Mouse (Mus musculus): ENCODE results near the gene Pus10. TPM values are rescaled to one million over a fixed set of nuclear protein-coding genes. Genes with fewer than 3 reads are reported as not detected.

Gene Pus10
- 17.8 and 23.3 TPM in 2 replicates for total RNA-seq (2021)
- long read RNA-seq, transcript Pus10-201 (18 exons, 1,813 nt): major isoform, 12 of 26 reads
- long read RNA-seq, partial matches to known transcripts: 4 of 26 reads
- long read RNA-seq, other reads (novel, unspliced or antisense): 6 of 26 reads

DNA sequence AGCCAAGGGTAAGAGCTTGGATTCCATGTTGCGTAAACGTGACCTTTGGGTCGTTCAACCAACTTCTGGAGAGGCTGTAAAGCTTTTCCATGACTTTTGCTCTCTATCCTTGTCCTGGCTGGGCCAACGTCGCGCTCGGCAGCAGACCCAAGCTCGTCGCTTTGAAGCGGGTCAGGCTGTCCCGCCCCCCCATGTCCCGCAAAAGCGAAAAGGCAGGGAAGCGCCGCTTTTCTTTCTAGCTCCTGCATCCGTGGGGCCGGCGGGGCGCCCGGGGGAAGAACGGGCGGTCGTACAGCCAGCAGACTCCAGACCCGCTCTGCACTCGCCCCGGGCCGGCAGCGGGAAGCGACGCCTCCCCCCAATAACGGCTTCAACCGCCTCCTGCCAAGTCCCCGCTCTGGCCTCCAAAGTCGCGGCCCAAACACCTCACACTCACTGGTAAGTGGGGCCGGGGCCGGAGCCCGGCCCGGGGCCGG, at the start of gene Pus10:
Gene Pus10 (plus strand): TSS at position 364 of the 476 bp plus-strand sequence.
- DNase-seq: peak; percentile 62

DNA sequence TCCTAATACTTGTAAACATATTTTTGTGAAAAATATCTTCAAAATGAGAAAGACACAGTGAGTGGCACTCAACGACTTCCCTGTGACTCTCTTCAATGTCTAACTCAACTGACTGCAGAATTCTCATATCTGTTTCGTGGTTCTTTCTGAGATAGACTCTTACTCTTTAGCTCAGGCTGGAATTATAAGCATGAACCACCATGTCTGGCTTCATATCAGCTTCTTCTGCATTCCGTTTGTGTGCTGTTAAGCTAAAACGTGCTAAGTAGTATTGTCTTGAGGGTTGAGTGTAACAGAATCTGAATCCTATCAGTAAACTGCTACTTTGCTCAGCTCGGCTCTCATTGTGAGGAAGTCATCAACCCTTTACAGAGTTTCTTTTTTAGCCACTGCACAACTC, 46.5 kb upstream of the Pus10 start:
- DNase-seq: no peak

DNA sequence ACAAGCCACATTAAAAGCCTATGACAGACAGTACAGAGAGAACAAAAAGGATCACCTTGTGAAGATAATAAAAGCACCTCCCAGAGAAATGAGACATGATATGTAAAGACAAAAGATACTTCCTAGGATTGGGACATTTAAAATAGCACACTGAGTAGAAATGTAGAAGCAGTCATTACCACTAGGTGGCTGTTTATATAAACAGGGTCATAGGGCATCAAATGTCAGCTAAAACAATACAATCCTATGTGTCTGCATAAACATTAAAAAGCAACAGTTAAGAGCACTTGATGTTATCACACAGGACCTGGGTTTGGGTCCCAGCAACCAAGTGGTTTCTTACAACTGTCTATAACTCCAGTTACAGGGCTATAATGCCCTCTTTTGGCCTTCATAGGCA, 34.8 kb upstream of the Pus10 start:
- DNase-seq: no peak

DNA sequence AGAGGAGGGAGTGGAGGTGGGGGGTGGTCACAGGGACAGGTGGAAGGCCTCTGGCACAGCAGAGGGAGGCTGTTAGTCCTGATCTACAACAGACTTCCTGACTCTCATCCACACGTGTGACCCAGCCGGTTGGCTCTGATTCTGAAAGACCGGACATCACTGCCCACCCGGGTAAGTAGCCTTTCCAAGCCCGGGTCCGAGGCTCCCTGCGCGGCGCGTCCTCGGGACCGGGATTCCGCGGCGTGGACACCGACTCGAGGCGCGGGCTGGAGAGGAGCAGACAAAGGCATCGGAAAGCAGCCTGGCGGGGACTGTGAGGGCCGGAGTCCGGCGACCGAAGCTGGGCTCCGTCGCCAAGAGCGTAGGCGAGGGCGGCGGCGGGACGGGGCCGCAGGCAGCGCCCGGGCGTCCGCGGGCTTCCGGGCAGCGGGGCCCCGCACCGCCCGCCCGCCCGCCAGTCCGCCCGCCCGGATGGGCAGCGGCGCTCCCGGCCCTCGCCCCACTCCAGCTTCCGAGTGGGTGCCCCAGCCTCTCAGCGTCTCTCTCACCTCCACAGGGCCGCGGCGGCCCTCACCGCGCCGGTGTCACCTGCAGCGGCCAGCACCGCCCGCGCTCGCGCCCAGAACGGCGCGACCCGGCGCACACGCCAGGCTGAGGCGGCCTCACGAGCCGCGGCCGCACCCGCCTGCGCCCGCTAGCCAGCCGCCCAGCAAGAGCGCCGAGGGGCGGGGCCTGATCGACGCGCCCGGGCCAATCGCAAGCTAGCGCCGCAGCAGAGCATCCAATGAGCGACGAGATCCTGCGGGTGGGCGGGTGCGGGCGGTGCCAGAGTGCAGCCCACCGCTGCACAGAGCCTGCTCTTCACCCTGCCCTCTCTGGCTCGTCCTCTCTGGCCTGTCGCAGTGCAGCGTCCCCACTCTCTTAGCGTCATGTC, 32.3 kb upstream of the Pus10 start, which contains the start of gene 0610010F05Rik:
Gene 0610010F05Rik (minus strand): TSS at position 695 of the 934 bp plus-strand sequence.
- DNase-seq: peak; percentile 88

DNA sequence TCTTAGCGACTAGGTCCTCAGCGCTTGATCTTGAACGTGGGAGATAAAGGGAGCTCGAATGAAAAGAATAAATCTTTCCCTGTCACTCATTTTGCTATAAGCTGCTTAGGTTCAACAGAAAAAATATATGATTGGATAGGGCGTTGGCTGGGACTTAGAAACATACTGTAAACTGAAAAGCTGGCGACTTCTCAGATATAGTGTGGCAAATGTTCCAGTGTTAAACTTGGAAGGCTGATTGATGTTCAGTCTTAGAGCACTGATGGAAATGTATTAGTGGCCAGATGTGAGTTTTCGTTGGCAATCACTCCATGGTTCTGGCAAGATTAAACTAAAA, 31.6 kb upstream of the Pus10 start:
- no peak for DNase-seq

DNA sequence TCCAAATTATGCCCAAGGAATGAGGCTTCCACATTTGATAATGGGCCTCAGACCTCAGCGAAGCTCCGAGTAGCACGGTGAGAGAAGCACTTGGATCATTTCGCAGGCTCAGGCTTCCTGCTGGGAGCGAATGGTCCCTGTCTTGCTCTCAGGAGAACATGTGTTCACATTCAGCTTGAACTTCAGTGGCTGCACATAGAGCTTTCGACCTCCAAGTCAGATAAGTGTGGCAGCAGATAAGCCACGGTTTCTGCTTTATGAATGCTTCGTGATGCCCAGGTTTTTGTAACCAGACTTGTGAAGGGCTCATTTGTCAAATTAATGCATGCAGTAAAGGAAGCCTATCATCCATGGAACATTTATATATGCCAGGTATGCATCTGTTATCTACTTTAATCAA, 30.9 kb upstream of the Pus10 start:
- DNase-seq: no peak

DNA sequence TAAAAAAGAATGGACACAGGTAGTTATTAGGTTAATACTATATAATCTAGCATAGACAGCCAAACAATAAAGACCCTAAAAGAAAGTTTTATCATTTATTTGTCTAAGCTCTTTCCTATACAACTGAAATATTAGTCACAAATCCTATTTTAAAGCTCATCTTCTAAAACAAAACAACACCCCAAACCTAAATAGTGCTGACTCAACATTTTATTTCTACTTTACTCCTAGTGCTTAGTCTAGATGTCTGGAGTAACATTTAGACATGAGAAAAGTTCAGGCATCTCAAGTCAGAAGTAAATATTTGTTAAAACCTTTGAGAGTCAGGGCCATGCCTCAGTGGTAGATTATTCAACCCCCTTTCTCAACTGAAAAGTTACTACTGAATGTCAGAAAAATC, 18.0 kb upstream of the Pus10 start:
- no peak for DNase-seq

DNA sequence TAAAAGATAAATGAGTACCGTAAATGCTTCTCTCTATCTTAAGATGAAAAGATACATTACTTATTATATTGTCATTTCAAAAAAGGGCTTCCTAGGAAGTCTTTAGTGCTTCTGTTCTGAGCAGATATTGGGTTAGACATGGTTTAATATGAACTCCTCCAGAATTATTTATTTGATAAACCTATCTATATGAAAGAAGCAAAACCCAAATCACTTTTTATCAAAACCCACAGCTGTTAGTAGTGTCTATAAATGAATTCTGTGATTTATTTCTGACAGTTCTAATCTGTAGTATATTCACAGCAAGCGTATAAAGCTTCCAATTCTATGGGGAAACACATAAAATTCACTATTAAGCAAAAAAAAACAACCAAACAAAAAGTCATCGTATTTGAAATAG, 17.6 kb upstream of the Pus10 start:
- DNase-seq: no peak

DNA sequence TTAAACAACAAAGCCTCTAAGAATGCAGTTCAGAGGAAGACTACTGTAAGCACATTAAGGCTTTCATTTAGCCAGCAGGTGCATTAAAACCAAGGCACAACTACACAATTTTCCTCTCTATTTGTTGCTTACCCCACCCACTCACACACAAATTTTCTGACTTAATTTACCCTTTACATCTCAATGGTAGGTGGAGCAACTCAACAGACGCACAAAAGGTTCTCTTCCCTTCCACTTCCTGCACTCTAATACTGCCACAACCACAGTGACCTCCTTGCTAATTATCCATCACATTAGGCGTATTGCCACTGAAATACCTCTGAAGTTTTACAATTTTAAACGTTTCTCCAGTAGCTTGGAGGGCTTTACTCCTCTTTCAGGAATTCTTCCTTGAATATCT, 11.8 kb upstream of the Pus10 start:
- no peak for DNase-seq

DNA sequence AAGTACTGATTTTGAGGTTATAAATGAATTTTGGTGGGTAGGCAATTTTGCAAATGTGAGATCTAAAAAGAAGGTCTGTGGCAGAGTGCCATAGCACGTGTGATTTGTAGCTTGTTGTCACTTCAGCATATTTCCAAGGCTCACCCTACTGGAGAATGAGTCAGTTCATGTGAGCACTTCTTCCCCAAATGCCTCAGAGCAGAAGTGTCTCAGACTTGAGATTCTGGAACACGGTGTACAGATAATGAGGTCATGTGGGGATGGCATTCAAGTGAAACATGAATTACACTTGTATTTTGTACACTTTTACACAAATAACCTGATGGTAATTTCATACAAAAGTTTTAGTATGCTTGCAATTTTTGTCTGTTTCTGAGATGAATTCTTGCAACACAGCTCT, 7.7 kb upstream of the Pus10 start:
- no peak for DNase-seq

DNA sequence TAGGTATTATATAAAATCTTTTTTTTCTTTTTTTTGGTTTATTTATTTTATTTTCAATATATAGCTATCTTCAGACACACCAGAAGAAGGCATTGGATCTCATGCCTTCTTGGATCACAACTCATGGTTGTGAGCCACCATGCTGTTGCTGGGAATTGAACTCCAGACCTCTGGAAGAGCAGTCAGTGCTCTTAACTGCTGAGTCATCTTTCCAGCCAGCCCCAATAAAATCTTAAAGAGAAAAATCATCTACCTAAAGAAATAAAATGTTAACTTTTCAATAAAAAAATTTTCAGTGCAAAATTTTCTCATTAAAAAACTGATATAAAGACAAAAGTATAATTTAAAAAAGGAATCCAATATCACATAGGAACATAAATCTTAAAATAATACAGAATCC, 1.2 kb upstream of the Pus10 start:
- DNase-seq: no peak

DNA sequence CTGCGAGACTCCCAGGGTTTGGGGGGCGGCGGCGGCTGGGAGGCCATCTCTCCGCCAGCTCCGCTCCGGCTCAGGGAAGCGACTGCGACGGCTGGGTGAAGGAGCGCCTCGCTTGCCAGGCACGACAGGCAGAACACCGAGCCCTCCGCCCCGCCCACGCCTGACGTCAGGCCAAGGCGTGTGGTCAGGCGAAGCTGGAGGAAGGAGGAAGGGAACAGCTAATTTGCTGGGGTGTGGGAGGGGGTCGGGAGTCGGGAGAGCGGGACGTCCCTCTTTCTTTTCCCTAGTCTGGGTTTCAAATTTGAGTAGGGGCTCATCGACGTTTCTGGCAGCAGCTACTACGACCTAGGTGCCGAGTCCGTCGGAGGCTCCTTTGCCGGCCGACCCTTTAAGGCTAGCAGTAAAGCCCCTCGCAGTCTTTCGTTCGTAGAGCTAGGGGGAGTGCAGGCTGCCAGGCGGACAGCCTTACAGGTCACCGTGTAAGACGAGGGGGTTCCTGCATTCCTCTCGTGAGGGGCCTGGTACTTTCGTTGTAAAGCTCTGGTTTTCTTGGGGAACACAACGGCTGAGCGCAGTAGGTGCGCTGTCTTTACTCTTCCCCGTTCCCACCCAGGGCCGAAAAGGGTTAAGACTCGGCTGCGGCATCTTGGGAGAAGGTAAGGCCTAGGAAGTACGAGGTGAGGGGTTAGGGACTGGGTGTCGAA, 476 bp downstream of the Pus10 start, which contains the start of gene Pex13:
Gene Pex13 (minus strand): TSS at position 162 of the 704 bp plus-strand sequence.
- DNase-seq: peak; percentile 92

DNA sequence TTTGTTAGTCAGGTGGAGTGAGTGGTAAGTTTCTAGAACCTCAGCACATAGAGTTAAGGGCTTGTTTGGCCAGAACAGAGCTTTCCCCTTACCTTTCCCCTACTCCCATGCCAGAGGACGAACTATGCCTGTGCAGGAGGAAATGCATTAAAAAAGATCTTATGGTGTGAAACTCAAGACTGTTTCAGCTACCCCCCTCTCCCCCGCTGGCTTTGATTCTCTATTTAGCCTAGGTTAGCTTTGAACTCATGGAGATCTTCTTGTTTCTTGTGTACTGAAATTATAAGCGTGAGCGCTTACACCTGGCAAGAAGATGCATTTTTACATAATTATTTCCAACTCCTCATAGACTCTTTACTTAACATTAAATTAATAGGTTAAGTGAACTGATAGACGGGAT, 1.1 kb downstream of the Pus10 start:
- no peak for DNase-seq

DNA sequence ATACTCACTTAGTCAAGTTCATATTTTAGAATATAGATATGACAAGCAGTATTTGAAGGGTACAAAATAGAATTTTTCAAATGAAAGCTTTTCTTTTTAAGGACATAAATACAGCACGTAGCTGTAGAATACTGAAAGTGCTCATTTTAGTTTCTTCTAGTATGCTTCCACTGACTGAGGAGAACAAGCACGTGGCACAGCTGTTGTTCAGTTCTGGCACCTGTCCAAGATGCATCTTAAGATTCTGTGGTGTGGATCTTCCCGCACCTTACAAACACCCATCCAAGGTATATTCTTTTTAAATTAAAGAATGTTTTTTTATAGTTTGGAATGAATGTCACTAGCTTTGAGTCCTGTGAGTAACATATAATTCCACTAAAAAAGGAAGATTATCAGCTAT, 1.7 kb downstream of the Pus10 start:
- no peak for DNase-seq

DNA sequence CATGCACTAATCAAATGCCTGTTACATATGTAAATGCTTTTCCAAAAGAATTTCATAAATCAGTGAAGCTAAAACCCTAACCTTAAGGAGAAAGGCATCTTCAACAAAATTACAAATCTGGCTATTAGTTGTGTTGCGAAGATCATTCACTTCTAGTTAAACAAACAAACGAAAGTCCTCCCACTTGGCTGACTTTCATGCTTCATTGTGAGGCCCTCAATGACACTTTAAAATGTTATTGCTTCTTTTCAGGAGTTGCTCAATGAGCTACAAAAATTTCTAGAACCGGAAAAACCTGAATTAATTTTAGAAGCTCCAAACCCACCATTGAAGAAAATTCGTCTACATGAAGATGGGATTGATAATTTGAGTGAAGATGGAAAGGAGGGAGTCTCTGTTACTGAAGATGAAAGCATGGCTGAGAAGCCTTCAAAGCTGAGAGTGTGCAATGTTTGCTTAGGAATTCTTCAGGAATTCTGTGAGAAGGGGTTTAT, 6.8 kb downstream of the Pus10 start:
- no peak for DNase-seq

DNA sequence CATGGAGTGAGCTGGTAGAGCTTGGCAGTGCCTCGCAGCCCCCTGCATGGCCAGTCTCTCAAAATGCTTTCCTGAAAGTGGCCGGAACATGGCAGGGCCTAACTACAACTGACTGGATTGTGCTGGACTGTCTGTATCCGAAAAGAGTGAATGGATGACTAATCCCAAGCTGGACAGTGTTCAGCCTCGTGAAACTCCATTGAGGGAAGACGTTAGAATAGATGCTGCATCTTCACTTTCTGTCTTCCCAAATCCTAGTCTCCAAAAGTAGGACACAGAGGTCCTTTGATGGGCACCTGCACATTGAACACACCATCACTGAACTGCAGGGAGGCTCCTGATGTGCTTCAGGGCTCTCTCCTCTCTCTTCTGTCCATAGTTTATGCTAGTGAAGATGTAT, 10.6 kb downstream of the Pus10 start:
- no peak for DNase-seq

DNA sequence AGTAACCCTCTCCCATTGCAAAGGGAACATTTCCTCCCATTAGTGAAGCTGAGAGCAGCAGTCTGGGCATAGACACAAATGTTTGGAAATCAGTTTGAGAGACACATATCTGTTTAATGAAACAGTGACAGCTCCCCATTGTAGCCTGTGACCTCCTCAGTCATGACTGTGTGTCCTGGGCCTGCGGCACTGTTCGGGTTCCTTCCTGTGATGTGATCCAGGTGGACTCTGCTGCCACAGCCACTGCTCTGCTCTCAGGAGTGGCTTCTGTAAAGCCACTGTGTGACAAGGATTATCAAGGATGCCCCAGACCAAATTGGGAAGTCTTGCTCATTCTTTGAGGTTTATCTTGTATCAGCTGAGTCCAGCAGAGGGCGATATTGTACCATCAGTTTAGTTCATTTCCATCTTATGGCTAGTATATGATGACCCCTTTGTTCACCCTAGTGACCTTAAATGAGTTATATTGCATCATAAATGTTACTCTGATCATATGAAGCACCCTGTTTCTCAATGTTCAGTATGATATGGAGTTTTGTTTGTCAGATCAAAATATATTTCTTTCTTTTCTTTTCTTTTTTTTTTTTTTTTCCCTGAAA, 13.7 kb downstream of the Pus10 start:
- peak; percentile 31 for DNase-seq

DNA sequence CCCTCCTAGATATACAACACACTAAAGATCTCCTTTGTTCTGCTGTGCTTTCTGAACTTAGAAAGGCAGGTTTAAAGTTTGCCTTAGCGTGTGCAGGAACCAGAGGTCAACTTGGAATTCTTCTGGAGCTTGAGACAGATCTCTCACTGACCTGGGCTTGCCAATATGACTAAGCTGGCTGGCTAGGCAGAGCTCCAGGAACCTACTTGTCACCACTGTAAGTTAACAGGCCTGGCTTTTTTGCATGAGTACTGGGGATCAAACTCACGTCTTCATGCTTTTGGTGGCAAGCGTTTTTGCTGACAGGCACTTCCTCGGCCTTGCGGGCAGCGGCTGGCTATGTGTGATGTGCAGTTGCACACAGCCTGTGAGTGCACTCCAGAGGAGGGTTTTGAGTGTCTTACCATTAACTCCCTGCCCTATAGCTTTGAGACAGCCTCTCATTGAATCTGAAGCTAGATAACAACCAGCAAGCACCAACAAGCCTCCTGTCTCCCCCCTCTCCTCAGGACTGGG, 15.0 kb downstream of the Pus10 start:
- DNase-seq: peak; percentile 36

DNA sequence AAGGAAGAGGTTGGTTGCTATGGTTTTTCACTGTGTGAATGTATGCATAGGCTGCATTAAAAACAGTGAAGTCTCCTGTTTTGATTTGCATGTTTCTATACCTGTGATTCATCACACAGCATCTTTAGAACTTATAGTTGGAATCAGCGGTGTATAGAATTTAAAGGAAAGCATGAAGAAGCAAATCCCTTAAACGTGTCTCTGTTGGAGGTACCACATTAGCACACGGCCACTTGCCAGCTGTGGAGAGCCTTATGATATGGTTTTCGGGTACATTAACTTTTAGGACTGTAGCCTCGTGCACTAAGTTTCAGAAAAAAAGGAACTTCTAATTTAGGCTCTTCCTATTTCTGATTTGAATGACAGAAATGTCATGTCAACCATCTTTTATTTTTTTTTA, 17.1 kb downstream of the Pus10 start:
- DNase-seq: no peak

DNA sequence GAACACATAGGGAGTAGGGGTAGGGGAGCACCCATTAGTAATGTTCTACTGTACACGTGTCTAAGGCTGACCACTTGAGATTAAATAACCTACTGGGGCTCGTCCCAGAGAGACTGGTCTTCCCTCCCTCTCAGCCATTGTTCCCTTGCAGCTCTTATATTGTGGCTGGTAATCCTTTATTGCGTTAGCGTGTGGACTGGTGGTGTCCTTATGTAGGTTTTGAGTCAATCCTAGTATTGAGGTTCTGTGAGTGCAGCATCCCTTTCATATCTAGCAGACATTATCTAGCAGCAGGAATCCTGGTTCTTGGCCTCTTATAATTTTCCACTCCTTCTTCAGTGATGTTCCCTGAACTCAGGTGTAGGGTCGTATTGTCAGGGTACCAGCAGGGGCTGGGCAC, 21.2 kb downstream of the Pus10 start:
- no peak for DNase-seq

DNA sequence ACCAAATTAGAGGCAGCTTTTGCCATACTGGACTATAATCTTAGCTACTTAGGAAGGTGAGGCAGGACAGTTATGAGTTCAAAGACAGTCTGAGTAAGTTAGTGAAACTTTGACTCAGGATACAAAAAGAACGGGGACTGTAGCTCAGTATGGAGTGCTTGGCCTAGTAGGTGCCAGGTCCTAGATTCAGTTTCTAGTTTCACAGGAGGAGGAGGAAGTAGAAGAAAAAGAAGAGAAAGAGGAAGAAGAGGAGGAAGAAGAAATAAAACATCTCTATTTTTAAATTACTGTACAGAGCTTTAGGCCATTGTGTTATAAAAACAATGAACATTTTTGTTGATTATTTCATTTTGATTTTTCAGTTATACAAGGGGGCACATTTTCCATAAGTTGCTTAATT, 22.6 kb downstream of the Pus10 start:
- DNase-seq: no peak

DNA sequence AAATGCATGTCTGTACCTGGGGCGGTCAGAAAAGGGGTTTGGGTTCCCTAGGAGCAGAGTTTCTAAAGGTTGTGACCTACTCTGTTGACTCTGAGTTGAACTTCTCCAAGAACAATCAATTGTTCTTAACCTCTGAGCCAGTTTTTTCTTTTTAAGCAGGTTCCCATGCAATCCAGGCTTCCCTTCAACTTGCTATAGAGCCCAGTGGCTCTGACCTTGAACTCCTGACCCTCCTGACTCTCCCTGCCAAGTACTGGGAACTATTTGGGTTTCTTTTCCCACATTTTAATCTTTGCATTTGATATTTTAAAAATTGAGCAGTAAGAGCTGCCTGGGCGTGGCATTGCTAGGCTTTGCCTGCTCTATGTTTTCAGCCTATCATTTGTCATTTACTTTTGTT, 27.8 kb downstream of the Pus10 start:
- no peak for DNase-seq

Data from adrenal gland, postnatal 25 days (tissue).